Mouse (Mus musculus) urinary bladder, postnatal 10 days (tissue): ENCODE data around the gene Gnat1.

Source experiments
- DNase-seq: peaks from one replicate; pipeline ENCODE4 v3.0.0; 2022; ENCODE audit warnings: low spot score

The Gnat1 gene

GRCm38 (mm10) chr9:107626158-107626843 is 53.2 kb downstream of the Gnat1 start:
- DNase-seq: no peak

- no peak for DNase-seq
These were observed 54.0 kb downstream of the Gnat1 start for GRCm38 (mm10) chr9:107625351-107626128.

- no peak for DNase-seq
These were observed 54.6 kb downstream of the Gnat1 start for GRCm38 (mm10) chr9:107624951-107625350.

- no peak for DNase-seq
These were observed 55.0 kb downstream of the Gnat1 start for GRCm38 (mm10) chr9:107624539-107624938.
